Mouse (Mus musculus): ENCODE results near the gene Alox12. TPM values are rescaled to one million over a fixed set of nuclear protein-coding genes. Genes with fewer than 3 reads are reported as not detected.

The Alox12 gene
- polyA plus RNA-seq, 1 experiment from 2014 or later: 0.03 TPM

DNA sequence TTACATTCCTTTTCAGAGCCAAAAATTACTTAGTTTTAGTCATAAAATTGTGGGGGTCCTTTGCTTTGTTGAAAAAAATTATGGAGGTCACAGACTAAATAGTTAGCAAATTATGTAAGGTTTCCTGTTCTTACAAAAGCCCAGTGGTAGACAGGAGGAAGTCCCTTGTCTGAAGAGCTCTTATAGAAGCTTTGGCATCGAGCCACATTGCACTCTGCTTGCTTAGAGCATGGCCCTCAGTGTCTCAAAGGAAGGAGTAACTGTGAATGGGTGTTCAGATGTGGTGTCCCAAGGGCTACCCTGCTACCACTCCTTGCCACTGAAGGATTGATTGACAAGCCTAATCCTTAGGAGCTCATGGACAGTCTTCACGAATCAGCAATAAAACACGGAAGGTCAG lies 25.3 kb upstream of the Alox12 start:
- no peak for TF ChIP-seq CTCF (IDR thresholded peaks at IDR 0.05)
- in situ Hi-C loops (cut with MboI; ENCODE audit: low pct_unique_long_range_greater_than_20kb): no loop called here
- ATAC-seq (no peak), DNase-seq (ENCODE audit: low read depth, low spot score) (no peak)
- POLR2A ChIA-PET: no interaction called here
- peaks cover 34% of the 10 kb centered on the region for H3K27me3 ChIP-seq
- CTCF ChIA-PET: no interaction called here

DNA sequence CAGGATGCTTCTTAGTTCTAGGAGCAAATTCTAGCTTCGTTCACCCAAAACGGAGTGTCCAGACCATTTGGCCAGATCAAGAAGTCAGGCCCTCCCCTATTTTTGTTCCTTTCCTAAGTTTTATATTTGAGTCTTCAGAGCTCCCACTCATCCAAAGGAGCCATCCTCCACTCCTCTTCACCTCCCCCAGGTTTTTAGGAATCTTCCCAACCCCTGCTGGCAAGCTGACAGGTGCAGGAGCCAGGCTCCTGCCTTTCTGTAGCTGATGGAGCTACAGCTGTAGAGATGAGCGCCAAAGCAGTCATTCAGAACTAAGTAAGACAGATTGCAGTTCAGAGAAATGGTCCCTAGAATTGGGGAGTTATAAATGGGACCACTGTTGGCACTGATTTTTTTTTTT lies 23.8 kb upstream of the Alox12 start:
- ChIA-PET CTCF (interaction anchor here (0.9 kb wide), 1 partner anchor 9 kb away, joined by 3 read pairs; no protein-coding TSS in a partner anchor), POLR2A (no interaction called here)
- ATAC-seq: no peak
- no peak for TF ChIP-seq CTCF (IDR thresholded peaks at IDR 0.05)
- in situ Hi-C loops (cut with MboI; ENCODE audit: low pct_unique_long_range_greater_than_20kb): no loop called here
- DNase-seq (ENCODE audit: low read depth, low spot score): no peak
- peaks cover 31% of the 10 kb centered on the region for H3K27me3 ChIP-seq

DNA sequence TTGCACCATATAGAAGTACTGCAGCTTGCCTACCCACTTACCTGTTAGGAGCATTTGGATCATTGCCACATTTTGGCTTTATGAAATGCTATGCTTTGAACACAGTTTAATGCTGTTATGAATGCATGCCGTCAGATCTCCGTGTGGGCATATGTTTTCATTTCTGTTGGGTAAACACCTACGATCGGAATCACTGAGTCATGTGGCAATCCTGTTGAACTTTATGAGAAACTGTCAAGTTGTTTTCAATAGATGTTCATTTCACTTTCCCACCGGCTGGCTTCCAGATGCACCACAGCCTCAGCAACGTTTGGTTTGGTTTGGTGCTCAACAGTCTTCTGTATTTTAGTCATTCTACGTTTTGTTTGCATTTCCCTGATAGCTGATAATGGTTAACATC lies 16.5 kb upstream of the Alox12 start:
- peaks cover 25% of the 10 kb centered on the region for H3K27me3 ChIP-seq
- TF ChIP-seq CTCF (IDR thresholded peaks at IDR 0.05): no peak
- ChIA-PET CTCF (interaction anchor here (1.2 kb wide), 1 partner anchor 19 kb away, joined by 3 read pairs; no protein-coding TSS in a partner anchor), POLR2A (no interaction called here)
- ATAC-seq: no peak
- DNase-seq (ENCODE audit: low read depth, low spot score): no peak
- in situ Hi-C loops (cut with MboI; ENCODE audit: low pct_unique_long_range_greater_than_20kb): no loop called here

DNA sequence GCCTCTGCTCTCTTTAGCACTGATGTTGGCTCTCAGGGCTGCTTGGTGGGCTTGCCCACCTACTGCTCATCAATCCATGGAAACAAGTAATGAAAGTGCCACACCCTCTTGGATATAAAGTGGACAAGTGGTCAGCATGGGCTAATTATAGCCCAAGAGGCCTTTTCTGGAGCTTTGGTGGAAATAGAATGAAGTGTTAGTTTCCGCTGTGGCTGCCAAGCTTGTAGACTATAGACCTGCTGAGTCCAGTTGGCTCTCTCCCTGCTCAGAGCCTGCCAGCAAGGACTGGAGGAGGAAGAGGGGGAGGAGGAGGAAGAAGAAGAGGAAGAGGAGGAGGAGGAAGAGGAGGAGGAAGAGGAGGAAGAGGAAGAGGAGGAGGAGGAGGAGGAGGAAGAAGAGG lies 11.3 kb upstream of the Alox12 start:
- ATAC-seq (no peak), DNase-seq (ENCODE audit: low read depth, low spot score) (no peak)
- POLR2A ChIA-PET: no interaction called here
- H3K27me3 ChIP-seq: peaks cover 39% of the 10 kb centered on the region
- TF ChIP-seq CTCF (IDR thresholded peaks at IDR 0.05): no peak
- CTCF ChIA-PET: no interaction called here
- in situ Hi-C loops (cut with MboI; ENCODE audit: low pct_unique_long_range_greater_than_20kb): no loop called here

DNA sequence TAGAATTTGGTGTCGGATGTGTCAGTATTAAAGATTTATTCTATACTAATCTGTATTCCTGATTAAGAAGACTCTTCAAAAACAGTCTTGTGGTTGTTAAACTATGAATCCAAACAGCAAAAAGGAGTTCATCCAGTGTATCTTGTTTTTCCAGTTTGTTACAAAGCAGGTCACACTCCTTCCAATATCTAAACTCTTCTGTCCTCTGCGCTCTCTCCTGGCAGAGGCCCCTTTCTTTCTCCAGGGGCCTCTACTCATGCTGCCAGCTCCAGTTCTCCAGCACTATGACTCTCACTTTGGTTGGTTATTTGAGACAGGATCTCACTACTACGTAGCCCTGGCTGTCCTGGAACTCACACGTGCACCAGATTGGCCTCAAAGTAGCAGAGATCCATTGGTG lies 10.7 kb upstream of the Alox12 start:
- in situ Hi-C loops (cut with MboI; ENCODE audit: low pct_unique_long_range_greater_than_20kb): no loop called here
- H3K27me3 ChIP-seq: peaks cover 38% of the 10 kb centered on the region
- ATAC-seq (no peak), DNase-seq (ENCODE audit: low read depth, low spot score) (no peak)
- no peak for TF ChIP-seq CTCF (IDR thresholded peaks at IDR 0.05)
- POLR2A ChIA-PET: no interaction called here
- CTCF ChIA-PET: no interaction called here

DNA sequence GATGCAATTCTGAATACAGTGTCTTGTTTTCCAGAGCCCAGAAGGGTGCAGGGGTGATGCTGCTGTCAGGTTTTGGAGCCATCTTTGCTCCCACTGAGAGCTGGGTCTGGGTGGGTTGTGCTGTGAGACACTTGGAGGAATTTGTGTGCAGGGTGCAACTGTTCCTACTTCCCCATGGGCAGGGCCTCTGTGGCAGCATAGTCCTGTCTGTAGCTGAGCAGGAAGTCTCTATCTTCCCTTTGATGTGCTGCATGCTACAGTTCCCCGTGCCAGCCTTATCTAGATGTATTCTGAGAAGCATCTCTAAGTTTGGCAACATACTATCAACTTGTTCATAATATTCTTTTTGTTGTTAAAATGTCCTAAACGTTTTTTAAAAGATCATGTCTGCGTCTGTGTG lies 10.1 kb upstream of the Alox12 start:
- ATAC-seq (no peak), DNase-seq (ENCODE audit: low read depth, low spot score) (no peak)
- in situ Hi-C loops (cut with MboI; ENCODE audit: low pct_unique_long_range_greater_than_20kb): no loop called here
- CTCF ChIA-PET: no interaction called here
- TF ChIP-seq CTCF (IDR thresholded peaks at IDR 0.05): no peak
- peaks cover 38% of the 10 kb centered on the region for H3K27me3 ChIP-seq
- POLR2A ChIA-PET: no interaction called here

DNA sequence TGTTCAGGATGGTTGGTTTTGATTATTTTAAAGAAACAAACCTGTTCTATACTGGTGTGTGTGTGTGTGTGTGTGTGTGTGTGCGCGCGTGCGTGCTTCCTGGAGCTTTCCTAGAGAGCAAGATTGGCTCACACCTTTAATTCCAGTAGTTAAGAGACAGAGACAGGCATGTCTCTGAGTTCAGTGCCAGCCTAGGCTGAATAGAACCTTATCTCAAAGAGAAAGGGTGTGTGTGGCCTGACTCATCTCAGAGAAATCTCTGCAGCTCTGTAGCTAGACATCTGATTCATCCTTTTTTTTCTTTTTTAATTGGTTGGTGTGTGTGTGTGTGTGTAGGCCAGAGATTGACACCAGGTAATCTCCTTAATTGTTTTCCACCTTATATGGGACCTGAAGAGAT lies 3.9 kb upstream of the Alox12 start:
- no peak for TF ChIP-seq CTCF (IDR thresholded peaks at IDR 0.05)
- POLR2A ChIA-PET: no interaction called here
- H3K27me3 ChIP-seq: peaks cover 36% of the 10 kb centered on the region
- CTCF ChIA-PET: no interaction called here
- DNase-seq (ENCODE audit: low read depth, low spot score) (no peak), ATAC-seq (no peak)
- in situ Hi-C loops (cut with MboI; ENCODE audit: low pct_unique_long_range_greater_than_20kb): no loop called here

DNA sequence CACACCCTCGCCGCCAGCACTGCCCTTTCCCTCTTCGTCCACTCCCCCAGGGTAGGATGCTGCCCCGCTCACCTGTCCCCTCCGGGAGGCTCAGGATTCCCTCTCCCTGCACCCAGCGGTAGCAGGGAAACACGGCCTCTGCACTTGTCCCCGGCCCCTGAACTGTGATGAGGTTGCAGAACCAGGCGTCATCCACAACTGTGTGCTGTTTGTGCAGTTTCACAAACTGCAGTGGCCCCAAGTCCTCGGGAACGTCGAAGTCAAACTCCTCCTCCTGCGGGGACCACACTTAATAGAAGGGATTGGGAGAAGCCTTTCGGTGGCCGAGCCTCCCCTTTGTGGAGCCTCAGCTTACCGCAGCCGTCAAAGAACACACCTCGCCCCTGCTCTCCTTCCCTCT lies 816 bp downstream of the Alox12 start:
- in situ Hi-C loops (cut with MboI; ENCODE audit: low pct_unique_long_range_greater_than_20kb): loop anchor here (5.0 kb wide), 1 partner anchor 38 kb away; no protein-coding TSS in a partner anchor
- ChIA-PET CTCF (no interaction called here), POLR2A (no interaction called here)
- no peak for TF ChIP-seq CTCF (IDR thresholded peaks at IDR 0.05)
- peaks cover 58% of the 10 kb centered on the region for H3K27me3 ChIP-seq
- DNase-seq (ENCODE audit: low read depth, low spot score) (no peak), ATAC-seq (no peak)

DNA sequence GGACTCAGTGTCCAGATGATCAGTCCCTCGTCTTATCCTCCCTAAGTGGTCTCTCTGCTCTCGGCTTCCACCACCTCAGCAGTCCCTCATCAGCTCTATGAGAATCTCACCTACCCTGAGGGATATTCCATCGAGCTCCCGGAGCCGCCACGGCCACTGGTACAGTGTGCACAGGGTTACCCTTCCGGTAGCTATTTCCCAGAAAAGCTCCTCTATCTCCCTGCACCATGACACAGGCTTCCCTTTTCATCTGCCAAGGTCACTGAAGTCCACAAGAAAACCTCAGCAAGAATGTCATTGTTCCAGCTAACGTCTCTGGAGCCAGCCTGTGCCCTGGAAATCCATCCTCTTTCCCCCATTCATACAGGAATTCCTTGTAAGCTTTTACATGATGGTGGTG lies 3.3 kb downstream of the Alox12 start:
- DNase-seq (ENCODE audit: low read depth, low spot score) (no peak), ATAC-seq (no peak)
- peaks cover 68% of the 10 kb centered on the region for H3K27me3 ChIP-seq
- ChIA-PET POLR2A (no interaction called here), CTCF (interaction anchor here (1.1 to 1.3 kb wide), 3 partner anchors 10 to 79 kb away, joined by 3 to 4 read pairs (median 3); no protein-coding TSS in a partner anchor)
- no peak for TF ChIP-seq CTCF (IDR thresholded peaks at IDR 0.05)
- in situ Hi-C loops (cut with MboI; ENCODE audit: low pct_unique_long_range_greater_than_20kb): loop anchor here (5.0 kb wide), 1 partner anchor 40 kb away; no protein-coding TSS in a partner anchor

DNA sequence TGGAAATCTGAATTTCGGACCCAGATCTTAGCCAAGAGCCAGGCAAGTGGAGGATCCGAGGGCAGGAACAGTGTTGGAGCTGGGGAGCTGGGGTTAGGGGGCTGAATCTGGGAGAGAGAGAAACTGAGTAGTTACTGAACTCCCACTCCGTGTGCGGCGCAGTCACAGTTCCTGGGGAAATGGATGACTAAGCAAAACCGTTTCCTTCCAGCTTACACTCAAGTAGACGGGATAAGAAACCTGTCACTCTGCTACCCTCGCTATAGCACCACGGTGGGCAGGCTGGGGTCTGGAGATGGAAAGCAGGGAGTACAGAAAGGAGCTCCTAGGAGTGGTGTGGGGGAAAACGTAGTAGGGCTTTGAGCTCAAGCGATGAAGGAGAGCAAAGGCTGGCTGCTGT lies 5.0 kb downstream of the Alox12 start:
- in situ Hi-C loops (cut with MboI; ENCODE audit: low pct_unique_long_range_greater_than_20kb): loop anchor here (5.0 kb wide), 1 partner anchor 42 kb away; no protein-coding TSS in a partner anchor
- ATAC-seq (no peak), DNase-seq (ENCODE audit: low read depth, low spot score) (no peak)
- peaks cover 71% of the 10 kb centered on the region for H3K27me3 ChIP-seq
- CTCF ChIA-PET: no interaction called here
- POLR2A ChIA-PET: interaction anchor here (1.1 to 2.0 kb wide), 2 partner anchors 11 to 40 kb away, joined by 3 to 8 read pairs; partner anchors contain the start of genes Gm21988 and Rnasek
- TF ChIP-seq CTCF (IDR thresholded peaks at IDR 0.05): no peak

DNA sequence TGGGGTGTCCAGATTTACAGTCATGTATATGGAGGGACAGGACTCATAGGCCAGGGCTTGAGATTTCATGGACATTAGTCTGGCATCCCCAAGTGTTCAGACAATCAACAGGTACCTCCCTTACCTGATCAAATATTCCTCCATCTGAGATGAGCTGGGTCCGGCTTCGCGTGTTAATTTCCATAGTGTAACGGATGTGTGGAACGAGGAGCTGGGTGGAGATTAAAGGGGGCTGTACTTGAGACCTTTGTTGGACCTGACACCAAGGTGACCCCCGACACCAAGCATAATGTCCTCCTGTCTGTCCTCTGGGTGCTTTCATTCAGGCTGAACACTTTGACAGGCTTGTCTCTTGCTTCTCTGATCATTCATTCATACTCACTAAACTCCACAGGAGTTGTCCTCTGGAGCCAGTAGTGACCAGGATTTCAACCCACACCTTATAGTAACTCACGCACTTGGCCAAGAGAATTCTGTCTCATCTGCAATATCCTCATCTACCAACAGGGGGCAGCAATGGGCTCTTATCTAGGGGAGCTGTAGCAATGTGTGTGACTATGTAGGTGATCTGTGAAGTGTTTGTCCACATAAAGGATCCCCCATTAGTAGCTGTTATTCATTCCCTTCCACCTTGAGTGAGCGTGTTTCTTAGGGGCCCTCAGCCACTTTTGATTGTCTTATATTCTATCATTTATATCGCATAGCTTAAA lies 7.9 kb downstream of the Alox12 start:
- TF ChIP-seq CTCF (IDR thresholded peaks at IDR 0.05): peak; percentile 88
- in situ Hi-C loops (cut with MboI; ENCODE audit: low pct_unique_long_range_greater_than_20kb): no loop called here
- ATAC-seq: no peak
- peaks cover 58% of the 10 kb centered on the region for H3K27me3 ChIP-seq
- DNase-seq (ENCODE audit: low read depth, low spot score): no peak
- POLR2A ChIA-PET: interaction anchor here (0.9 kb wide), 1 partner anchor 8 kb away, joined by 4 read pairs; no protein-coding TSS in a partner anchor
- CTCF ChIA-PET: interaction anchor here (0.7 to 1.0 kb wide), 4 partner anchors 8 to 45 kb away, joined by 3 to 5 read pairs (median 4); partner anchors contain the start of gene Alox12

Data from Patski (cell line).